Mouse (Mus musculus) thymus, postnatal 36 days (tissue): ENCODE data around the gene Clec12b.
"Not testable (repeated sequence)": the region's sequence is repeated elsewhere in the genome, so short reads cannot be mapped to it uniquely, and the experiment has no call there.

Source experiments
- DNase-seq, 2 experiments: peaks; one replicate each; pipeline ENCODE4 v3.0.0; 2022; ENCODE audit warnings: mixed read lengths in 2 of 2

Clec12b gene

GRCm38 (mm10) chr6:129369374-129370132, 16.1 kb downstream of the Clec12b start:
- DNase-seq, result no peak

DNA sequence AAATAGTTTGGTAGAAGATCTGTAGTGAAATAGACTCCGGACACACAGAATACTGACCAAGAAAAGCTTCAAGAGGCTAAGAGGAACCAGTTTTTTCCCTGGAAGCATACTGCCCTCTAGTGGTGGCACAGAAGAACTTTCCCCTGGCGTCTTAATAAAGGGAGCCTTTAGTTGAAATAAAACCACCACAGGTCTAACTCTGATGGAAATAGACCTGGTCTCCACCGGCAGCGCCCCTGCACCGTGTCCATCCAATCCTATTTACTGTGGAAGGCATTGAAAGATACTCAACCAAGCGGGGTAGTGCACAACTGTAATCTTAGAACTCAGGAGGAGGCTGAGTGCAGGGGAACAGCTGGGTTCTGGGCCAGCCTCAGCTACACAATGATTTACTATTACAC, 19.7 kb downstream of the Clec12b start:
- peak; percentile 4 to 7 for DNase-seq

GRCm38 (mm10) chr6:129363942-129364341, 21.7 kb downstream of the Clec12b start:
- DNase-seq, result no peak

DNA sequence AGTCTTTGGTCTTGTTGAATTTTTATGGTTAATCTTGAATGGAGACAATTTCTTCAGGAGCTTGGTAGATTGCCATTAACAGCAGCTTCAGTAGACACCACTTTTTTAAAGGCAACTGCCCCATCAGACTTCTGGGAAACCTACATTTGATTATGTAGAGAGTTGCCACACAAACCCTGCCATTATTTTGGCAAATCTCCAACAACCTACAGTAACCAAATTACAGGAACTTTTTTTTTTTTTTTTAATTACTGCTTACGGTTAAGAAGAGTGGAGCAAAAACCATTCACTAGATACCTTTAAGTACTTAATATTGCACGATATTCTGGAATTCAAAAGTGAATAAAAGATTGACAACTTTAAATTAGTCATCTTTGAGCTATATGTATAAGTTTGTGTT, 26.2 kb downstream of the Clec12b start:
- no peak for DNase-seq

DNA sequence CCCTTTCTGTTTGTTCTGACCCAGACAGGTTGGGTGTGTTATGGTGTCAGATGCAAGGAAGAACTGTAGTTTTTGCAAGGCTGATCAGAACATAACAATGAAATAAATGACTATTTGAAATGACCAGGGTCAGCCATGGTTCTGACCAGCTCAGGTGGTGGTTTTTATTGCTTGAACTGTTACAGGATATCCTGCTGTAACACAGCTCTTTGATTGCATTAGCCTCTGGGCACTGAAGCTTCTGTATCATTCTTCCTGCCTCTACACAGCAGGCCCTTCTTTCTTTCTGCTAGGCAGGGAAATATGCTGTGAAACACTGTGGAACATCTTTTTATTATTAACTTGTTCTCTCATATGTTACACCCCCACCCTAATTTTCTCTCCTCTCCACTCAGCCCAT, 29.2 kb downstream of the Clec12b start:
- DNase-seq, result no peak

DNA sequence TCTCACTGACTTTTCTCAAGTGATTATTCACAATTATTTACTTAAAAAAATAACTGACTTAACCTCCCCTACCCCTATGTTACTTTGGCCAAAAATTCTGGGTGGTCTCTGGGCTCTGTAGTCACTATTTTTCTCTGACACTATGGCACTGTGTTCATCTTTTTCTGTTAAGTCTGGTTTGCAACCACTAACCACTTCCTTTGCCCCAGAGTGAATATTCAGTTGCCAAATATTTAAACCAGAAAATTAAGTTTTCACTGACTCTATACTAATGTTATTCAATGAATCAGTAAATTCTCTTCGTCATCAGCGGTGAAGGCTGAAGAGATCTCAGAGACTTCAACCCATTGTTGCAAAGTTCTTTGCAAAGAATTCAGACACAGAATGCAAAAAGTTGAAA, 29.9 kb downstream of the Clec12b start:
- DNase-seq, result no peak

- DNase-seq, result no peak
Observed at GRCm38 (mm10) chr6:129351091-129351490, 34.6 kb downstream of the Clec12b start.

GRCm38 (mm10) chr6:129349524-129350352, 35.9 kb downstream of the Clec12b start:
- peak in 1 of 2 experiments; percentile 30 for DNase-seq

- DNase-seq, result no peak
Observed at GRCm38 (mm10) chr6:129344408-129344807, 41.3 kb downstream of the Clec12b start.

GRCm38 (mm10) chr6:129342391-129342790, 43.3 kb downstream of the Clec12b start, which contains the start of gene Clec12a:
Gene Clec12a (plus strand): TSS chr6:129342691.
- not testable (repeated sequence) for DNase-seq

DNA sequence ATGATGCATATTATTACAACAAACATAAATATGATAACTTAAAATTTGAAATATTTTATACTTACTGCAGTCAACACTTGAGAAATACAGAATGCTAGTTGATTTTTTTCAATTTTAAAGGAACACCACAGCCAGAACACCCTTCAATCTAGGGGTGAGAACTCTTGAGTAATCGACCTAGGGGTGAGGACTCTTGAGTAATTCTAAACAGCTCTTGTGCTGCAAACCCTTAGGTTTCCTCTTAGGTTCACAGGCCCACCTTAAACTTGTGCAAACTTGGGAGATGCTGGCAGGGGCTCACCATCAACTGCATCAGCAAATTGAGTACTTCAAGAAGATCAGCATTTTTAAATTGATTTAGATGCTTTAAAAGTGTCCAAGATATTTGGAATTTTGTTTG, 47.9 kb downstream of the Clec12b start:
- DNase-seq, result no peak

GRCm38 (mm10) chr6:129333674-129334078, 52.0 kb downstream of the Clec12b start:
- DNase-seq, result peak; percentile 69 to 75

DNA sequence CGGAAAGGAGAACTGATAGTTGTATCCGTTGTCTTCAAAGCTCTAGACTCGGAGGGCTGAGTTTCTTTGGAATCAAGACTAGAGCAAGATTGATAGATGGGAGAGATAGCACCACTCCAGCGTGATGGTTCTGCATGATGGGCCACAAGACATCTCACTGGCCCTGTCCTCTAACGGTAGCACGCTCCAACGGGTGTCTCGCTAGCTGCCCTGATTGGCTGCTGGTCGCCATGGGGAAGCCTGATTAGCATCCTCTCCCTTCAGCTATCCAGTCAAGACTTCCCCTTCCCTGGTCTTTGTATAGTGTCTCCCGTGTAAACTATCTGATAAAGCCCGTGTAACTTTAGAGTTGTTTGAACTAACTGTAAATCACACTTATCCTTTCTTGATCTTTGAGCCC, 54.1 kb downstream of the Clec12b start, which contains the start of gene 4922502D21Rik:
Gene 4922502D21Rik (minus strand): TSS at position 187 of the 400 bp plus-strand sequence.
- DNase-seq, result no peak

DNA sequence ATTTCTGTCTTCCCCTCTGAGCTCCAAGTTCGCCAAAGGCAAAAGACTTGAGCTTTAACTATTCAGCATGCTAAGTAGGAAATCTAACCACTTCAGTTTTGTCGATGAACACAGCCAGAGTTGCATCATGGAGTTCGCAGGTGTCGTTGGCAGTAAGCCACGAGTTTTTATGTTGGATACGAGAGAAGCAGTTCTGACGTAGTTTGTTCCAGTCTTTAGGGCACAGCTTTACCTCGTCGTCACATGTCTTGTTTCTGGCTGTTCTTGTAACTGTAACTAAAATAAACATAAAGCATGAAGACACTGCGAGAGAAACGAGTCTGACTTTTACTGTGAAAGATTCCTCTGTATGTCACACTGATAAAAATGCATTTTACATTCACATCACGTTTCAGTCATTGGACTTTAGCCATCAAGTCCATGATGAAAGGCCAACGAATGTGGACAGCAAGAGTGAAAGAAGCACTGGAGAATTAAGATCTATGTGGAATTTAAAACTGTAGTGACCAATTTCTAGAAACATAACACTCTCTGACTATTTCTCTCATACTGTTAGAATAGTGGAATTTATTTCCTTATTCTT, 59.0 kb downstream of the Clec12b start:
- DNase-seq, result no peak

GRCm38 (mm10) chr6:129326016-129326415, 59.7 kb downstream of the Clec12b start:
- no peak for DNase-seq
